Mouse (Mus musculus) stomach, postnatal 0 days (tissue): Measurements from ENCODE around the gene Myo7a. TPM values are rescaled to one million over a fixed set of nuclear protein-coding genes. Genes with fewer than 3 reads are reported as not detected.

Experiments
- ATAC-seq: fragments of 200-750 bp; cut with Nextera tagmentation; 2 replicates; pipeline ENCODE4 v1.8.0; 2017; ENCODE audit not compliant: low FRiP score, low TSS enrichment
- DNase-seq: peaks from one replicate; pipeline ENCODE4 v3.0.0-alpha.2; 2016; ENCODE audit warnings: low spot score
- H3K27ac ChIP-seq: fragments of 300-500 bp; sonication (generic); replicated peaks from 2 replicates; pipeline ENCODE4 v1.5.1; 2014; ENCODE audit warnings: mild to moderate bottlenecking, control low read depth
- H3K27me3 ChIP-seq: fragments of 300-500 bp; sonication (generic); 2 replicates; pipeline ENCODE4 v1.6.1; 2014; ENCODE audit warnings: low read length; ENCODE audit not compliant: control insufficient read depth, insufficient read depth
- H3K36me3 ChIP-seq: fragments of 300-500 bp; sonication (generic); 2 replicates; pipeline ENCODE4 v1.6.1; 2014; ENCODE audit warnings: low read length, mixed read lengths; ENCODE audit not compliant: control insufficient read depth, insufficient read depth
- H3K4me1 ChIP-seq: fragments of 300-500 bp; sonication (generic); replicated peaks from 2 replicates; pipeline ENCODE4 v1.6.1; 2014; ENCODE audit warnings: antibody characterized with exemption; ENCODE audit not compliant: control insufficient read depth, insufficient read depth
- H3K4me2 ChIP-seq: fragments of 300-500 bp; sonication (generic); replicated peaks from 2 replicates; pipeline ENCODE4 v1.6.1; 2014; ENCODE audit warnings: low read depth, mild to moderate bottlenecking, control low read depth, moderate library complexity
- H3K4me3 ChIP-seq: fragments of 300-500 bp; sonication (generic); 2 replicates; pipeline ENCODE4 v1.5.1; 2014; ENCODE audit warnings: low read depth, low read length, control low read depth
- H3K9ac ChIP-seq: fragments of 300-500 bp; sonication (generic); 2 replicates; pipeline ENCODE4 v1.6.1; 2014; ENCODE audit warnings: mild to moderate bottlenecking, low read length, control low read depth, mixed read lengths
- H3K9me3 ChIP-seq: fragments of 300-500 bp; sonication (generic); 2 replicates; pipeline ENCODE4 v1.6.1; 2016; ENCODE audit warnings: low read length; ENCODE audit not compliant: control insufficient read depth
- CTCF ChIP-seq: IDR thresholded peaks from 2 replicates; pipeline ENCODE4 v1.5.1; 2016; ENCODE audit warnings: antibody characterized with exemption, low read depth, mild to moderate bottlenecking, moderate library complexity
- EP300 ChIP-seq: optimal IDR thresholded peaks from 2 replicates; pipeline ENCODE3; 2016; ENCODE audit warnings: antibody characterized with exemption
- WGBS: fragments of 180-500 bp; shearing (Covaris S2); extraction: QIAGEN DNeasy Blood & Tissue Kit; methylation state at CpG from one replicate; pipeline ENCODE4 v1.1.7; 2014; 5-methylcytosine and 5-hydroxymethylcytosine counted together
- polyA plus RNA-seq: library from polyadenylated mRNA; unstranded; fragments of >200 nt; fragmentation: Nextera tagmentation; extraction: Ambion mirVana; gene quantifications from 2 replicates; pipeline ENCODE4 v1.2.1, GENCODE M21; 2015

The Myo7a gene
- polyA plus RNA-seq, 1 experiment from 2014 or later, result 2.4 TPM

- no peak for DNase-seq
- 0 out of 2 replicates have a peak, but pooled peaks cover 2% of the 10 kb centered on the region for H3K9me3 ChIP-seq
- H3K4me2 ChIP-seq, result no peak overlapping the region
- no peaks in the 10 kb centered on the region for H3K4me1 ChIP-seq
- peaks cover 3% of the 10 kb centered on the region; the same call in 1 of the 2 replicates for H3K36me3 ChIP-seq
- H3K27me3 ChIP-seq, result no peaks in the 10 kb centered on the region
- H3K4me3 ChIP-seq, result no peak overlapping the region
- no peak for ATAC-seq
- 93% methylated on average over 4 of the region's 4 CpGs for WGBS
- H3K9ac ChIP-seq, result no peak overlapping the region
- TF ChIP-seq EP300 (no peak), CTCF (no peak)
- H3K27ac ChIP-seq, result no peak overlapping the region
These were observed 23.5 kb downstream of the Myo7a start for GRCm38 (mm10) chr7:98095852-98096251.

- H3K9ac ChIP-seq, result no peak overlapping the region
- DNase-seq, result no peak
- no peak overlapping the region for H3K4me3 ChIP-seq
- no peak overlapping the region for H3K4me2 ChIP-seq
- WGBS, result 37% methylated on average over 2 of the region's 2 CpGs
- TF ChIP-seq CTCF (peak; percentile 79), EP300 (no peak)
- H3K27ac ChIP-seq, result no peak overlapping the region
- no peak for ATAC-seq
- H3K36me3 ChIP-seq, result no peaks in the 10 kb centered on the region
- no peaks in the 10 kb centered on the region for H3K27me3 ChIP-seq
- no peaks in the 10 kb centered on the region for H3K4me1 ChIP-seq
- no peaks in the 10 kb centered on the region for H3K9me3 ChIP-seq
These were observed 33.0 kb downstream of the Myo7a start for GRCm38 (mm10) chr7:98086346-98086745.

- no peaks in the 10 kb centered on the region for H3K36me3 ChIP-seq
- H3K4me1 ChIP-seq, result no peaks in the 10 kb centered on the region
- ATAC-seq (no peak), DNase-seq (no peak)
- 0 out of 2 replicates have a peak overlapping the region, but pooled peaks have one; percentile 13 for H3K27ac ChIP-seq
- H3K4me3 ChIP-seq, result no peak overlapping the region
- no peak overlapping the region for H3K9ac ChIP-seq
- no peak for TF ChIP-seq EP300
- TF ChIP-seq CTCF, result no peak
- no peaks in the 10 kb centered on the region for H3K9me3 ChIP-seq
- H3K4me2 ChIP-seq, result no peak overlapping the region
- H3K27me3 ChIP-seq, result no peaks in the 10 kb centered on the region
- 59% methylated on average over 7 of the region's 7 CpGs for WGBS
These were observed 34.0 kb downstream of the Myo7a start for GRCm38 (mm10) chr7:98085314-98085713.

GRCm38 (mm10) chr7:98084541-98085293, 34.6 kb downstream of the Myo7a start:
- WGBS, result 36% methylated on average over 12 of the region's 12 CpGs
- H3K4me3 ChIP-seq, result no peak overlapping the region
- TF ChIP-seq EP300, result no peak
- no peak for TF ChIP-seq CTCF
- no peak overlapping the region for H3K4me2 ChIP-seq
- no peaks in the 10 kb centered on the region for H3K36me3 ChIP-seq
- no peak for ATAC-seq
- 0 out of 2 replicates have a peak overlapping the region, but pooled peaks have one; percentile 1 for H3K9ac ChIP-seq
- 0 out of 2 replicates have a peak overlapping the region, but pooled peaks have one; percentile 18 for H3K27ac ChIP-seq
- H3K9me3 ChIP-seq, result no peaks in the 10 kb centered on the region
- no peaks in the 10 kb centered on the region for H3K4me1 ChIP-seq
- no peaks in the 10 kb centered on the region for H3K27me3 ChIP-seq
- no peak for DNase-seq

- TF ChIP-seq CTCF, result no peak
- no peak for TF ChIP-seq EP300
- DNase-seq (no peak), ATAC-seq (no peak)
- no peaks in the 10 kb centered on the region for H3K27me3 ChIP-seq
- H3K4me2 ChIP-seq, result no peak overlapping the region
- no peak overlapping the region for H3K4me3 ChIP-seq
- H3K9me3 ChIP-seq, result no peaks in the 10 kb centered on the region
- H3K4me1 ChIP-seq, result no peaks in the 10 kb centered on the region
- H3K27ac ChIP-seq, result no peak overlapping the region
- 32% methylated on average over 5 of the region's 5 CpGs for WGBS
- no peaks in the 10 kb centered on the region for H3K36me3 ChIP-seq
- no peak overlapping the region for H3K9ac ChIP-seq
These were observed 36.9 kb downstream of the Myo7a start for GRCm38 (mm10) chr7:98082376-98082775.

- Histone ChIP-seq H3K9ac (no peak overlapping the region), H3K4me3 (no peak overlapping the region), H3K27me3 (no peaks in the 10 kb centered on the region), H3K4me1 (no peaks in the 10 kb centered on the region), H3K4me2 (no peak overlapping the region), H3K36me3 (no peaks in the 10 kb centered on the region), H3K9me3 (no peaks in the 10 kb centered on the region), H3K27ac (no peak overlapping the region)
- DNase-seq, result no peak
- 83% methylated on average over 11 of the region's 11 CpGs for WGBS
- TF ChIP-seq EP300, result no peak
- no peak for TF ChIP-seq CTCF
- ATAC-seq, result no peak
These were observed 41.9 kb downstream of the Myo7a start for GRCm38 (mm10) chr7:98077453-98077852.
